Mouse (Mus musculus) thymus, adult 2 months (tissue): ENCODE data around the gene Aass.

Experiments used
- CTCF ChIP-seq: fragments of 200-500 bp; IDR thresholded peaks from 2 replicates; pipeline ENCODE4 v1.5.1; 2012; ENCODE audit warnings: mild to moderate bottlenecking, control low read depth, low read length, moderate library complexity, borderline replicate concordance; ENCODE audit not compliant: control insufficient read depth, poor library complexity, insufficient read depth; ENCODE audit errors: extremely low read depth
- POLR2A ChIP-seq: fragments of 200-500 bp; IDR thresholded peaks from 2 replicates; pipeline ENCODE4 v1.6.1; 2012; ENCODE audit warnings: mild to moderate bottlenecking, low read length, control low read depth, moderate library complexity; ENCODE audit not compliant: control insufficient read depth, poor library complexity, insufficient read depth; ENCODE audit errors: extremely low read depth

DNA sequence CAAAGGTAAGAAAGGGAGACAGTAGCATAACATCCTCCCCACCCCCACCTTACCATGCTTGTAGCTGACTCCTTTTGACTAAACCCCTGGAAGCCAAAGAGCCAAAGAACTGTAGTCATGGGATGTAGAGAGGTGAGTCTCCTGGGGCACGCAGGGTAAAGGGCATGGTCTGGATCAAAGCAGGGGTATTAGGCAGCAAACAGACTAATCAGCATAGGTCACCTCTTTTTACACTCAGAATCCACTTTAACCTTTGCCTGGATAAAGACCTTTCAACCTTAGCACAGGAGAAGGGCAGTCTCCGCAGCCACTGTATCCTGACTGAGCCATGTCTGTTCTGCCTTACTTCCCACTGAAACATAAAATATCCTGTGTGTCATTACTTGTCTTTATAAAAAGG, 14.4 kb upstream of the Aass start:
- no peak for TF ChIP-seq POLR2A
- TF ChIP-seq CTCF = no peak
